Mouse (Mus musculus) stomach, postnatal 0 days (tissue): Measurements from ENCODE around the gene Plekhg3. TPM values are rescaled to one million over a fixed set of nuclear protein-coding genes. Genes with fewer than 3 reads are reported as not detected.

Experiments used
- ATAC-seq: fragments of 200-750 bp; cut with Nextera tagmentation; 2 replicates; pipeline ENCODE4 v1.8.0; 2017; ENCODE audit not compliant: low FRiP score, low TSS enrichment
- DNase-seq: peaks from one replicate; pipeline ENCODE4 v3.0.0-alpha.2; 2016; ENCODE audit warnings: low spot score
- H3K27ac ChIP-seq: fragments of 300-500 bp; sonication (generic); replicated peaks from 2 replicates; pipeline ENCODE4 v1.5.1; 2014; ENCODE audit warnings: mild to moderate bottlenecking, control low read depth
- H3K27me3 ChIP-seq: fragments of 300-500 bp; sonication (generic); 2 replicates; pipeline ENCODE4 v1.6.1; 2014; ENCODE audit warnings: low read length; ENCODE audit not compliant: control insufficient read depth, insufficient read depth
- H3K36me3 ChIP-seq: fragments of 300-500 bp; sonication (generic); 2 replicates; pipeline ENCODE4 v1.6.1; 2014; ENCODE audit warnings: low read length, mixed read lengths; ENCODE audit not compliant: control insufficient read depth, insufficient read depth
- H3K4me1 ChIP-seq: fragments of 300-500 bp; sonication (generic); replicated peaks from 2 replicates; pipeline ENCODE4 v1.6.1; 2014; ENCODE audit warnings: antibody characterized with exemption; ENCODE audit not compliant: control insufficient read depth, insufficient read depth
- H3K4me2 ChIP-seq: fragments of 300-500 bp; sonication (generic); replicated peaks from 2 replicates; pipeline ENCODE4 v1.6.1; 2014; ENCODE audit warnings: low read depth, mild to moderate bottlenecking, control low read depth, moderate library complexity
- H3K4me3 ChIP-seq: fragments of 300-500 bp; sonication (generic); 2 replicates; pipeline ENCODE4 v1.5.1; 2014; ENCODE audit warnings: low read depth, low read length, control low read depth
- H3K9ac ChIP-seq: fragments of 300-500 bp; sonication (generic); 2 replicates; pipeline ENCODE4 v1.6.1; 2014; ENCODE audit warnings: mild to moderate bottlenecking, low read length, control low read depth, mixed read lengths
- H3K9me3 ChIP-seq: fragments of 300-500 bp; sonication (generic); 2 replicates; pipeline ENCODE4 v1.6.1; 2016; ENCODE audit warnings: low read length; ENCODE audit not compliant: control insufficient read depth
- CTCF ChIP-seq: IDR thresholded peaks from 2 replicates; pipeline ENCODE4 v1.5.1; 2016; ENCODE audit warnings: antibody characterized with exemption, low read depth, mild to moderate bottlenecking, moderate library complexity
- EP300 ChIP-seq: optimal IDR thresholded peaks from 2 replicates; pipeline ENCODE3; 2016; ENCODE audit warnings: antibody characterized with exemption
- WGBS: fragments of 180-500 bp; shearing (Covaris S2); extraction: QIAGEN DNeasy Blood & Tissue Kit; methylation state at CpG from one replicate; pipeline ENCODE4 v1.1.7; 2014; 5-methylcytosine and 5-hydroxymethylcytosine counted together
- microRNA-seq: library from miRNA; unstranded; fragments of <30 nt; microRNA quantifications from one replicate; pipeline ENCODE4, GENCODE M21; 2016
- polyA plus RNA-seq: library from polyadenylated mRNA; unstranded; fragments of >200 nt; fragmentation: Nextera tagmentation; extraction: Ambion mirVana; gene quantifications from 2 replicates; pipeline ENCODE4 v1.2.1, GENCODE M21; 2015

Plekhg3 gene
- polyA plus RNA-seq, 1 experiment from 2014 or later, result 5.7 TPM

DNA sequence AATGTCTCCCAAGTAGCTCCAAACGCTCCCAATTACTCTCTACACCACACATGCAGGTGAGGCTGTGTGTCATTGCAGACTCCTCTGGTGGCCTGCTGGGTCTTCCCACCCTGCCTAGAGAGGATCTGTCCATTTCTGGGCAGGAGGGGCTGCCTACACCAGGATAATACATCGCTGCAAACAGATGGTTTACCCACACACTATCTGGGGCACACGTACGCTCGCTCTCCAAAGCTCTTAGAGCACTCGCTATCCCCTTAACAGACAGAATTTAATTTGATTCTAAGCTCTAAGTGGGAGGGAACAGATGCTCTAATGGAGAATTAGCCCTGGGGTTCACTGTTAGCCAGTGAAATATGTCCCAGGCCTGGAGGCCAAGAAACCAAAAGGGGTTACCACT lies 92.7 kb downstream of the Plekhg3 start:
- no peak for ATAC-seq
- H3K36me3 ChIP-seq, result no peaks in the 10 kb centered on the region
- H3K27ac ChIP-seq, result no peak overlapping the region
- H3K4me1 ChIP-seq, result no peaks in the 10 kb centered on the region
- no peak for DNase-seq
- no peak overlapping the region for H3K4me3 ChIP-seq
- 72% methylated on average over 6 of the region's 6 CpGs for WGBS
- no peak overlapping the region for H3K9ac ChIP-seq
- no peak for TF ChIP-seq CTCF
- TF ChIP-seq EP300, result no peak
- H3K9me3 ChIP-seq, result no peaks in the 10 kb centered on the region
- no peaks in the 10 kb centered on the region for H3K27me3 ChIP-seq
- no peak overlapping the region for H3K4me2 ChIP-seq

Small RNA genes lying within 50 kb of the gene (microRNA-seq; reads per million reads assigned to microRNA genes)
- not detected for gene Mir5135

Other genes with a start within 250 kb of the Plekhg3 start
- gene Akap5, start 206.0 kb upstream of the Plekhg3 start, polyA plus RNA-seq, result 2.0 and 2.2 TPM in 2 replicates
- 7.0 and 7.4 TPM in 2 replicates for gene Zbtb25, start 161.3 kb upstream of the Plekhg3 start, polyA plus RNA-seq
- gene Zbtb1, start 160.6 kb upstream of the Plekhg3 start, polyA plus RNA-seq, result 4.8 and 5.0 TPM in 2 replicates
- 18.8 and 18.9 TPM in 2 replicates for gene Hspa2, start 126.7 kb upstream of the Plekhg3 start, polyA plus RNA-seq
- 3.5 and 4.9 TPM in 2 replicates for gene Ppp1r36, start 113.4 kb upstream of the Plekhg3 start, polyA plus RNA-seq
- gene Sptb, start 179.7 kb downstream of the Plekhg3 start, polyA plus RNA-seq, result 0.29 and 0.30 TPM in 2 replicates
- gene Churc1, start 234.6 kb downstream of the Plekhg3 start, polyA plus RNA-seq, result 161 and 163 TPM in 2 replicates
- gene Fntb, start 234.7 kb downstream of the Plekhg3 start, polyA plus RNA-seq, result 22.4 and 23.8 TPM in 2 replicates